Mouse (Mus musculus) thymus, adult 2 months (tissue): Measurements from ENCODE around the gene BC004004.

Experiments used
- CTCF ChIP-seq: fragments of 200-500 bp; IDR thresholded peaks from 2 replicates; pipeline ENCODE4 v1.5.1; 2012; ENCODE audit warnings: mild to moderate bottlenecking, control low read depth, low read length, moderate library complexity, borderline replicate concordance; ENCODE audit not compliant: control insufficient read depth, poor library complexity, insufficient read depth; ENCODE audit errors: extremely low read depth
- POLR2A ChIP-seq: fragments of 200-500 bp; IDR thresholded peaks from 2 replicates; pipeline ENCODE4 v1.6.1; 2012; ENCODE audit warnings: mild to moderate bottlenecking, low read length, control low read depth, moderate library complexity; ENCODE audit not compliant: control insufficient read depth, poor library complexity, insufficient read depth; ENCODE audit errors: extremely low read depth

DNA sequence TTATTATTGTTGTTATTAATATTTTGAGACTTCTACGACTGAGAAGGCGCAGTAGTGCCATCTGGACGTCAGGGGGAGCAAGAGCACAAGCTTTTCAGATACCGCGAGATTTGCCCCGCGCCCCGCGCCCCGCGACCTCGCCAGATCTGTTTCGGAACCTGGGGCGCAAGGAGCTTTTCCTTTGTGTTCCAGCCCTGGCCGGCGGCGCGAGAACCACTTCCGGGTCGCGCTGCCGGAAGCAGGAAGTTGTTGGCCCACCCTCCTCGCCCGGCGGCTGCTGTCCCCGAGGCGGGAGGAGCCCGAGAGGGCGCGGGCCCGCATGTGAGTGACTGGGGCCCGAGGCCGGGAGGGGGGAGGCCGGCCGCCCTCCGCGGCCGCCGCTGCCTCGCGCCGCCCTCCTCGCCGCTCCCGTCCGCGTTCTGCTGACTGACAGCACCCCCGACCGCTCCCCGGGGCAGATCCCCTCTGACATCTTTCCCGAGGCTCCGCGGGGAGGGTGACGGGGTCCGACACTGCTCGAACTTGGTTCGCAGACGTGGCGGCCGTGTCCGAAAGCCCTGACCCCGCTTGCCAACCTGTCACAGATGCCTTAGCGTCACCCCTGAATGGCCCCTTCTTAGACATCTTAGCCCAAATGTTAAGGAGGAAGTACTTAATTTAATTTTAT lies at the start of gene BC004004:
- TF ChIP-seq CTCF (peak; percentile 77), POLR2A (peak; percentile 89)
